Mouse (Mus musculus): Measurements from ENCODE around the gene Wasf1.

DNA sequence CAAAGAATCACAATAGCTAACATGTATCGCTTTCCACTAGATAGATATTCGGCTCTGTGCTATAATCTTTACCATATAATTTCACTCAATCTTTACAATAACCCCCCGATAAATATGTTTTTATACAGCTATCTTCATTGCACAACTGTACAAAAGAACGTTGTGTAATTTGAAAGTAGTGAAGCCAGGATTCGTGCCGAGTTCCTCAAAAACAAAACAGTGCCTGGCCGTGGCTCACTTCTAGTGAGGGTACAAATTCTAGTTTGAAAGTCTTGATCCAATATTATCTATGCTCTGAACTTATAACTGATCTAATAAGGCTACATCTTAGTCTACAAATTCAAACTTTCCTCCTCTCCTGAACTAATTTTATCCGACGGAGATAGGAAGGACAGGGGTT lies 942 bp upstream of the Wasf1 start:
- TF ChIP-seq CTCF (IDR thresholded peaks at IDR 0.05; ENCODE audit: borderline replicate concordance, control insufficient read depth, extremely low read depth, insufficient read depth, low read length, poor library complexity), result no peak
- no peak for TF ChIP-seq POLR2A (IDR thresholded peaks at IDR 0.05; ENCODE audit: control insufficient read depth, extremely low read depth, insufficient read depth, low read length, poor library complexity)
